Mouse (Mus musculus): Measurements from ENCODE around the gene 1700030J22Rik. TPM values are rescaled to one million over a fixed set of nuclear protein-coding genes. Genes with fewer than 3 reads are reported as not detected.

The 1700030J22Rik gene
- polyA plus RNA-seq, 1 experiment from 2014 or later, result 11.3 TPM

DNA sequence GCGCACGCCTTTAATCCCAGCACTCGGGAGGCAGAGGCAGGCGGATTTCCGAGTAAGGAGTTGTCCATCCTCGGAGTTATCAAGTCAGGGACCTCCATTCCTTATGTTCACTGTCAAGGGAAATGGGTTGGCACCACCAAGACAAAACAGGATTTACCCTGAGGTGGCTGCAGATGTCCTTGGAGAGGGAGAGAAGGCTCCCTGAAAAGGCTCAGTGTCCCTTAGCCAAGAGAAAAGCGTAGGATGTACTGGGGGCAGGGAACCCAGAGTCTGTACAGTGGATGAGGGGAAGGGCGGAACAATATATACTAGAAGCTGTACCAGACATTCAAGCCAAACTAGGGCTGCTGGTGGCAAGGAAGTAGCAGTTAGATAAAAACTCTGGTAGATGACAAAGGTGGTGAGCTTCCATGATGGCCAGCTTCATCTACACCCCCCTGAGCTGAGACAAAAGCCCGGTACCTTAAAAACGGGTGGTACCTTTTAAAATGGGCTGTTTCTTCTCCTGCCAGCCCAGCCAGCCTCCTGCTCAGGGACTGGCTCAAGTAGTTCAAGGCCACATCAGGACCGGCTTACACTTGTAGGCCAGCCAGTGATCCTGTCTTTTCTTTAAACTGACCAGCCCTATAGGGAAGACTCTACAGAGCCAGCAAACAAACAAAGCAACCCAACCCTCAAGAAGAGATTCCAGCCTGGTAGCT is 15.4 kb upstream of the 1700030J22Rik start:
- H3K36me3 ChIP-seq (ENCODE audit: control insufficient read depth, insufficient read depth, low read length), result no peaks in the 10 kb centered on the region
- WGBS, result 64% methylated on average over 11 of the region's 11 CpGs
- H3K9ac ChIP-seq (ENCODE audit: low read depth, low read length), result 0 out of 2 replicates have a peak overlapping the region, but pooled peaks have one; percentile 0
- ATAC-seq, result no peak
- no peaks in the 10 kb centered on the region for H3K9me3 ChIP-seq (replicated peaks; ENCODE audit: control insufficient read depth, low read length, poor library complexity, severe bottlenecking)
- H3K27ac ChIP-seq (ENCODE audit: low read length), result no peak overlapping the region
- H3K4me2 ChIP-seq (ENCODE audit: low read length), result peak overlapping the region; percentile 74
- no peaks in the 10 kb centered on the region for H3K27me3 ChIP-seq (ENCODE audit: control insufficient read depth, insufficient read depth, low read depth, low read length)
- H3K4me1 ChIP-seq (ENCODE audit: control insufficient read depth, insufficient read depth, low read length), result peaks cover 8% of the 10 kb centered on the region
- peak overlapping the region; percentile 65 for H3K4me3 ChIP-seq (ENCODE audit: low read depth, low read length)

DNA sequence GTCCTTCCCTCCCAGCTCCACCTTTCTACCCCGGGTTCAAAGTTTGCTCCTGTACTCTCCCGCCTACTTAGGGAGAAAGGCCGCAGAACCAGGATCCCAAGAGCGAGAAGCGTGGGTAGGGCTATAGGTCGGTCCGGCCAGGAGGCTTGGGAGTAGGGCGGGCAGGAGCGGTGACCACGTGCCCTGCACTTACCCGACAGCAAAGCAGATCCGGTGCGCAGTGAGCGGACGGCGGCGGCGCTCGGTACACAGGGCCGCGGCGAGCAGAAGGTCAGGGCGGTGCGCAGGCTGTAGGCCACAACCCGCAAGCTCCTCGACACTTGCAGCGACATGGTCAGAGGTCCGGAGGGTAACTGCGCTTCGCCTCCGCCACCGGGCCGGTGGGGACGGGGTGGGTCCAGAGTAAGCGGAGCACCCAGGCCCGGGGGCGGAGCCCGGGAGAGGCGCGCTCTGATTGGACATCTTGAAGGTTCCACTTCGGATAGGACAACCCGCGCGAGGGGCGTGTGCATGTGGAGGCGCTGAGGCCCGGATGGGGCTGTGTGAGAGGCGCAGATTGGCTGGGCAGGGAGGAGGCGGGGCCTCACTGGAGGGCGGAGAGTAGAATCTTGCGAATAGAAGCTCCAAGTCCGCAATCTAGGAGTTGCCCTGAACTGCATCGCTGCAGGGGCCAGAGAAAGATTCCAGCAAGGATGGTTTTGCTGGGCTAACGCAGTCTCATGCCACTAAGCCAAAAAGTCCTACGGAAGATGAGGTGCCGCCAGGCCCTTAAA is 14.5 kb upstream of the 1700030J22Rik start, which contains the start of gene Gcsh:
Gene Gcsh (minus strand): TSS at position 443 of the 773 bp plus-strand sequence.
- peak within 1 kb of the TSS; percentile 68 for H3K9ac ChIP-seq (ENCODE audit: low read depth, low read length)
- ATAC-seq, result peak; percentile 100
- H3K9me3 ChIP-seq (replicated peaks; ENCODE audit: control insufficient read depth, low read length, poor library complexity, severe bottlenecking), result no peaks in the 10 kb centered on the region
- H3K27me3 ChIP-seq (ENCODE audit: control insufficient read depth, insufficient read depth, low read depth, low read length), result no peaks in the 10 kb centered on the region
- no peaks in the 10 kb centered on the region for H3K36me3 ChIP-seq (ENCODE audit: control insufficient read depth, insufficient read depth, low read length)
- H3K27ac ChIP-seq (ENCODE audit: low read length), result no peak within 1 kb of the TSS
- H3K4me2 ChIP-seq (ENCODE audit: low read length), result peak within 1 kb of the TSS; percentile 74
- WGBS, result under 1% methylated on average over 56 of the region's 56 CpGs
- peak within 1 kb of the TSS; percentile 65 for H3K4me3 ChIP-seq (ENCODE audit: low read depth, low read length)
- H3K4me1 ChIP-seq (ENCODE audit: control insufficient read depth, insufficient read depth, low read length), result peaks cover 8% of the 10 kb centered on the region

DNA sequence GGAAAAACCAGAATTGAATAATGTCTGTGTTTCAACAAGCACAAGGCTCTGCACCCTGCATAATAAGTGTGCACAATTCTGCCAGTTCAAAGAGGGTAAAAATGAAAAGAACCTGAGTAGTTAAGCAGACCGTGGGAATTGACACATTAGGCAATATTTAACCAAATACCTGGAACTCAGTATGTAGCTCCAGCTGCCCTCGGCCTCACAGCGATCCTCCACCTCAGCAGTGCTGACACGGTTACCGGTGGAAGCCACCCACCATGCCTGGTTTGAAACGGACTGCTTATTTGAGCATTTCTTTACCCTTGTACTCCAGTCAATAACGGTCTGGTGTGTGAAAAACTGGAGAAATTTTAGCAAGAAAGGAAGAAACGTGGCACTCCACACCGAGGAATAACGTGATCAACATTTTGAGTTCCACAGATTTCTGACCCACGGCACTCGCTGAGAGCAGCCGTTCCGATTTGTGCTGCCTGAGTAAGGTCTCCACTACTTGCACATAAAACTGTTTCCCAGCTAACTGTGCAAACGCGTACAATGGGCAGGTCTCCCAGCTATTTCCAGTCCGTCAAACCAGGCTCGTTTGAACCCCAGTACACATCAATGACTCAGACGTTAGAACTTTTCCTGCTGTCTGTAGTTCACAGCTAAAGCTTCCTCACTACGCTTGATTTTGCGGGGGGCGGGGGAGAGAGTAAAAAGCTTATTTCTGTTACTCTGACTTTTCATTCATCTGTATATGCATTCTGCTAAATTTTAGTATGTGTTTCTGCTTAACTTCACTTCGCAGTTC is 13.6 kb upstream of the 1700030J22Rik start:
- Histone ChIP-seq H3K4me1 (ENCODE audit: control insufficient read depth, insufficient read depth, low read length) (peaks cover 8% of the 10 kb centered on the region), H3K36me3 (ENCODE audit: control insufficient read depth, insufficient read depth, low read length) (no peaks in the 10 kb centered on the region), H3K27ac (ENCODE audit: low read length) (no peak overlapping the region), H3K4me2 (ENCODE audit: low read length) (peak overlapping the region; percentile 74), H3K9ac (ENCODE audit: low read depth, low read length) (peak overlapping the region; percentile 68), H3K27me3 (ENCODE audit: control insufficient read depth, insufficient read depth, low read depth, low read length) (no peaks in the 10 kb centered on the region), H3K4me3 (ENCODE audit: low read depth, low read length) (peak overlapping the region; percentile 65), H3K9me3 (replicated peaks; ENCODE audit: control insufficient read depth, low read length, poor library complexity, severe bottlenecking) (no peaks in the 10 kb centered on the region)
- 9% methylated on average over 23 of the region's 23 CpGs for WGBS
- ATAC-seq, result no peak

DNA sequence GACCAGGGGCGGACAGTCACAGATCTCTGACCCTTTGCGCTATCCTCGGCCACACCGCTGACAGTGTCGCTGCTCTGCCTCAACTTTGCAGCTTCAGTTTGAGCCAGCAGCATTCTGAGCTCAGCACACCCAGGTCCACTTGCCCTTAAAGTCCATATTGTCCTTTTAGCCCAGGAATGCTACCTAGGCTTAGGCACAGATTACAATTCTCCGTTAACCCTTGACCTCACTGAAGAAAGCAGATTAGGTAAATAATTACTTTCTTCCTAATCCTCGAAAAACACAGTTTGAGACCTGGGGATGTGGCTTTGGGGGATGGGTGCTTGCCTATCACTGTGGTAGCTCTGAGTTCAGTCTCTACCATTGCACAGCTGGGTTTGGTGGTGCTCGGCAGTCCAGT is 12.5 kb upstream of the 1700030J22Rik start:
- no peak for ATAC-seq
- H3K36me3 ChIP-seq (ENCODE audit: control insufficient read depth, insufficient read depth, low read length), result no peaks in the 10 kb centered on the region
- 65% methylated on average over 8 of the region's 8 CpGs for WGBS
- H3K4me3 ChIP-seq (ENCODE audit: low read depth, low read length), result no peak overlapping the region
- H3K27me3 ChIP-seq (ENCODE audit: control insufficient read depth, insufficient read depth, low read depth, low read length), result no peaks in the 10 kb centered on the region
- peaks cover 8% of the 10 kb centered on the region for H3K4me1 ChIP-seq (ENCODE audit: control insufficient read depth, insufficient read depth, low read length)
- no peak overlapping the region for H3K4me2 ChIP-seq (ENCODE audit: low read length)
- H3K9ac ChIP-seq (ENCODE audit: low read depth, low read length), result no peak overlapping the region
- no peaks in the 10 kb centered on the region for H3K9me3 ChIP-seq (replicated peaks; ENCODE audit: control insufficient read depth, low read length, poor library complexity, severe bottlenecking)
- H3K27ac ChIP-seq (ENCODE audit: low read length), result no peak overlapping the region

DNA sequence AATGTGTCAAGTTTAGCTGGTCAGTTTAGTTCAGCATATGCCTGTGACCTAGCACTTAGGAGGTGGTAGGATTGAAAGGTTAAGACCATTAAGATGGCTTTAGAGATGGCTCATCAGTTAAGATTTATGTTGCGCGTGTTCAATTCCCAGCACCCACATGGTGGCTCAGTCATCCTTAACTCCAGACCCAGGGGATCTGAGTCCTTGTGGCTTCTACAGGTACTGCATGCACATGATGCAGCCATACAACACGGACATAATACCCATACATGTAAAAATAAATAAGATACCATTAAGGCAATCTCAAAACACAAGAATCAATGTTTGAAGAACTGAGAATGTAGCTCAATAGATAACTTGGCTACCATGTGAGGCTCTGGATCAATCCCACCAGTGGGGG is 11.1 kb upstream of the 1700030J22Rik start:
- 97% methylated on average over 3 of the region's 3 CpGs for WGBS

DNA sequence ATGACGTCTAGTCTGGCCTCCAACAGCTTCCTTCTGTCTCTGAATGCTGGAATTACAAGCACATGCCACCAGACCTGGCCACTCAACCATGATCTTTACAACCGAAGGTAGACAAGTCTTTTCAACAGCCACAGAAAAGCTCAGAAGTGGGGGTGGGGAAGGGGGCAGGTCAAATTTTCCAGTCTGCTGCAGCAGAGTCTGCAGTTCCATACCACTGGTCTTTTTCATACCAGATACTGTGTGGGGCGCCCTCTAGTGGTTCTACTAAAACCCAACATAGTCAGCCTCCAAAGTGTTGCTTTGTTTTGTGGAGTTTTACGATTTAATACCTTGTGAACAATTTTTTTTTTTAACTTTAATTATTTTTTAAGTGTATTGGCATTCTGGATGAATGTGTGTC is 1.4 kb upstream of the 1700030J22Rik start:
- 0 out of 2 replicates have a peak, but pooled peaks cover 5% of the 10 kb centered on the region for H3K36me3 ChIP-seq (ENCODE audit: control insufficient read depth, insufficient read depth, low read length)
- H3K4me2 ChIP-seq (ENCODE audit: low read length), result no peak overlapping the region
- no peaks in the 10 kb centered on the region for H3K27me3 ChIP-seq (ENCODE audit: control insufficient read depth, insufficient read depth, low read depth, low read length)
- WGBS, result 12% methylated on average over 4 of the region's 4 CpGs
- ATAC-seq, result no peak
- H3K9me3 ChIP-seq (replicated peaks; ENCODE audit: control insufficient read depth, low read length, poor library complexity, severe bottlenecking), result no peaks in the 10 kb centered on the region
- H3K9ac ChIP-seq (ENCODE audit: low read depth, low read length), result no peak overlapping the region
- H3K27ac ChIP-seq (ENCODE audit: low read length), result no peak overlapping the region
- H3K4me1 ChIP-seq (ENCODE audit: control insufficient read depth, insufficient read depth, low read length), result peaks cover 6% of the 10 kb centered on the region
- no peak overlapping the region for H3K4me3 ChIP-seq (ENCODE audit: low read depth, low read length)

More for the DNA sequence above, 11.1 kb upstream of the 1700030J22Rik start:
- Histone ChIP-seq H3K27me3 (ENCODE audit: control insufficient read depth, insufficient read depth, low read depth, low read length) (no peaks in the 10 kb centered on the region), H3K9me3 (replicated peaks; ENCODE audit: control insufficient read depth, low read length, poor library complexity, severe bottlenecking) (no peaks in the 10 kb centered on the region), H3K4me2 (ENCODE audit: low read length) (no peak overlapping the region), H3K9ac (ENCODE audit: low read depth, low read length) (no peak overlapping the region), H3K4me1 (ENCODE audit: control insufficient read depth, insufficient read depth, low read length) (peaks cover 8% of the 10 kb centered on the region), H3K27ac (ENCODE audit: low read length) (no peak overlapping the region), H3K4me3 (ENCODE audit: low read depth, low read length) (no peak overlapping the region), H3K36me3 (ENCODE audit: control insufficient read depth, insufficient read depth, low read length) (no peaks in the 10 kb centered on the region)
- ATAC-seq, result no peak

DNA sequence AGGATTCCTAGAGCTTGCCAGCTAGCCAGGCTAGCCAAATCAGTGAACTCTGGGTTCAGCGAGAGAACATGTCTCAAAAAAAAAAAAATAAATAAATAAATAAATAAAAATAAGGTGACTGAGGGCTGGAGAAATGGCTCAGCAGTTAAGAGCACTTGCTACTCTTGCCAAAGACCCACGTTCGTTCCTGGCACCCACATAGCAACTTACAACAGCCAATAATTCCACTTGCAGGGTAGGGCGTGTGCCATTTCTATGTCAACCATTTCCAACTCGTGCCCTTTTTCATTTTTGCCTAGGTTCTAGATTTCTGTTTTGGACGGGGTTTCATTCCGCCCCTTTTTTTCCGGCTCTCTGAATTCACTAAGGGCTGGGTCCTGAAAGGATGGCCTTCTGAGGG is 707 bp downstream of the 1700030J22Rik start:
- ATAC-seq, result no peak
- WGBS, result 30% methylated on average over 8 of the region's 8 CpGs

DNA sequence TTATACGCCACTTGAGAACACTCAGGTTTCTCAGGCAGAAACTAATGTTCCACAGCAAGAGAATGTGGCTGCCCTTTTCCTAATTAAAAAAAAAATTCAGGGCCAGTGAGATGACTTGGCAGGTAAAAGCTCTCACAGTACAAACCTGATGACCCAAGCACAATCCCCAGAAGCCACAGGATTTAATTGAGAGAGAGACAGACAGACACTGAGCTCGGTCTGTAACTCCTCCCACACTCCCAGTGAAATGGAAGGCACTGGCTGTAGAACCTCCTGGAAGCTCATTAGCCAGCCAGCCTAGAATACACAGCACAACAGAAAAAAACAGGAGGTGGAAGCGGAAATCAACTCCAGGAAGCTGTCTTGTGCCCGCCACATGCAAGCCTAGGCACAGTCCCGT is 3.2 kb downstream of the 1700030J22Rik start:
- Histone ChIP-seq H3K4me1 (ENCODE audit: control insufficient read depth, insufficient read depth, low read length) (peaks cover 6% of the 10 kb centered on the region), H3K9ac (ENCODE audit: low read depth, low read length) (no peak overlapping the region), H3K36me3 (ENCODE audit: control insufficient read depth, insufficient read depth, low read length) (no peaks in the 10 kb centered on the region; the same call in 1 of the 2 replicates), H3K4me2 (ENCODE audit: low read length) (no peak overlapping the region), H3K9me3 (replicated peaks; ENCODE audit: control insufficient read depth, low read length, poor library complexity, severe bottlenecking) (no peaks in the 10 kb centered on the region), H3K27ac (ENCODE audit: low read length) (no peak overlapping the region), H3K4me3 (ENCODE audit: low read depth, low read length) (no peak overlapping the region), H3K27me3 (ENCODE audit: control insufficient read depth, insufficient read depth, low read depth, low read length) (no peaks in the 10 kb centered on the region)
- no peak for ATAC-seq
- WGBS, result 68% methylated on average over 5 of the region's 5 CpGs

More for the DNA sequence above, 707 bp downstream of the 1700030J22Rik start:
- H3K9me3 ChIP-seq (replicated peaks; ENCODE audit: control insufficient read depth, low read length, poor library complexity, severe bottlenecking), result no peaks in the 10 kb centered on the region
- peaks cover 6% of the 10 kb centered on the region for H3K4me1 ChIP-seq (ENCODE audit: control insufficient read depth, insufficient read depth, low read length)
- peak overlapping the region; percentile 87 for H3K4me2 ChIP-seq (ENCODE audit: low read length)
- H3K9ac ChIP-seq (ENCODE audit: low read depth, low read length), result peak overlapping the region; percentile 63
- H3K27me3 ChIP-seq (ENCODE audit: control insufficient read depth, insufficient read depth, low read depth, low read length), result no peaks in the 10 kb centered on the region
- H3K4me3 ChIP-seq (ENCODE audit: low read depth, low read length), result peak overlapping the region; percentile 84
- no peaks in the 10 kb centered on the region for H3K36me3 ChIP-seq (ENCODE audit: control insufficient read depth, insufficient read depth, low read length)
- peak overlapping the region; percentile 72 for H3K27ac ChIP-seq (ENCODE audit: low read length)

All from midbrain, embryonic 16.5 days (tissue).